10 mouse cellular contexts compared by ENCODE assay signal in genomic region chr14:60741033-60741432, GRCm38 (mm10). TPM values are rescaled to one million over a fixed set of nuclear protein-coding genes. Genes with fewer than 3 reads are reported as not detected.
DNase-seq lines count a peak whose midpoint lies in the region; ATAC-seq lines count a peak whose summit lies in the region.
"Had no signal": no experiment of that assay in that cellular context is flagged by ENCODE, and none has a peak within 500 bp of the region (broad histone marks: within the 10 kb centered on the region; RNA-seq: fewer than 3 reads in every experiment).

No protein-coding gene starts in this region.

- DNase-seq in embryonic facial prominence, embryonic 10.5 days (ENCODE audit: low spot score): no peak
- peak; percentile 37 for DNase-seq in left cerebral cortex, postnatal 4 days
- no peak for DNase-seq in left cerebral cortex, postnatal 14 days (ENCODE audit: low spot score in 2 of 2)
- no peak for DNase-seq in limb, embryonic 10.5 days (ENCODE audit: low spot score)
- no peak for DNase-seq in testis, postnatal 10 days (ENCODE audit: low spot score)
- DNase-seq in urinary bladder, postnatal 10 days (ENCODE audit: low spot score): no peak

- no peak overlapping the region for H3K4me3 ChIP-seq in embryonic facial prominence, embryonic 12.5 days
- no peak overlapping the region for H3K4me3 ChIP-seq in embryonic facial prominence, embryonic 10.5 days
- H3K4me3 ChIP-seq in embryonic facial prominence, embryonic 13.5 days: no peak overlapping the region
- H3K4me3 ChIP-seq in limb, embryonic 10.5 days: no peak overlapping the region
- H3K4me3 ChIP-seq: myocyte had no signal

- H3K4me1 ChIP-seq in embryonic facial prominence, embryonic 12.5 days: peaks cover 40% of the 10 kb centered on the region
- H3K4me1 ChIP-seq in embryonic facial prominence, embryonic 10.5 days: peaks cover 50% of the 10 kb centered on the region
- peaks cover 60% of the 10 kb centered on the region for H3K4me1 ChIP-seq in embryonic facial prominence, embryonic 13.5 days
- H3K4me1 ChIP-seq in limb, embryonic 10.5 days: peaks cover 62% of the 10 kb centered on the region

- ATAC-seq in embryonic facial prominence, embryonic 12.5 days (ENCODE audit: insufficient number of reproducible peaks, insufficient read depth, low FRiP score, low TSS enrichment): no peak
- no peak for ATAC-seq in embryonic facial prominence, embryonic 13.5 days (ENCODE audit: insufficient number of reproducible peaks, insufficient read depth, low FRiP score, low TSS enrichment, low read depth)

- no peaks in the 10 kb centered on the region for H3K27me3 ChIP-seq in embryonic facial prominence, embryonic 12.5 days
- no peaks in the 10 kb centered on the region for H3K27me3 ChIP-seq in embryonic facial prominence, embryonic 10.5 days (replicated peaks; ENCODE audit: low read depth, poor library complexity, severe bottlenecking)
- no peaks in the 10 kb centered on the region for H3K27me3 ChIP-seq in embryonic facial prominence, embryonic 13.5 days
- H3K27me3 ChIP-seq in limb, embryonic 10.5 days (ENCODE audit: low read depth, poor library complexity, severe bottlenecking): no peaks in the 10 kb centered on the region

- no peak overlapping the region for H3K4me2 ChIP-seq in embryonic facial prominence, embryonic 12.5 days (replicated peaks)
- no peak overlapping the region for H3K4me2 ChIP-seq in embryonic facial prominence, embryonic 13.5 days

- no peak overlapping the region for H3K9ac ChIP-seq in embryonic facial prominence, embryonic 12.5 days
- no peak overlapping the region for H3K9ac ChIP-seq in embryonic facial prominence, embryonic 13.5 days

- 70% methylated on average over 8 of the region's 8 CpGs for WGBS in embryonic facial prominence, embryonic 12.5 days
- WGBS in embryonic facial prominence, embryonic 10.5 days: 80% methylated on average over 8 of the region's 8 CpGs
- 69% methylated on average over 8 of the region's 8 CpGs for WGBS in embryonic facial prominence, embryonic 13.5 days
- WGBS in limb, embryonic 10.5 days: 74% methylated on average over 8 of the region's 8 CpGs

- intact Hi-C loops in left cerebral cortex, postnatal 4 days (cut with DNase I): no loop called here
- intact Hi-C loops in left cerebral cortex, postnatal 14 days (cut with DNase I): no loop called here

- peaks cover 5% of the 10 kb centered on the region; the same call in 1 of the 2 replicates for H3K36me3 ChIP-seq in embryonic facial prominence, embryonic 12.5 days
- H3K36me3 ChIP-seq in embryonic facial prominence, embryonic 10.5 days (replicated peaks): peaks cover 26% of the 10 kb centered on the region
- H3K36me3 ChIP-seq in embryonic facial prominence, embryonic 13.5 days: peaks cover 3% of the 10 kb centered on the region; the same call in 1 of the 2 replicates
- peaks cover under 1% of the 10 kb centered on the region; the same call in 1 of the 2 replicates for H3K36me3 ChIP-seq in limb, embryonic 10.5 days

- H3K9me3 ChIP-seq in embryonic facial prominence, embryonic 12.5 days: no peaks in the 10 kb centered on the region
- no peaks in the 10 kb centered on the region for H3K9me3 ChIP-seq in embryonic facial prominence, embryonic 10.5 days
- H3K9me3 ChIP-seq in embryonic facial prominence, embryonic 13.5 days: no peaks in the 10 kb centered on the region
- no peaks in the 10 kb centered on the region for H3K9me3 ChIP-seq in limb, embryonic 10.5 days (replicated peaks)

- H3K27ac ChIP-seq in embryonic facial prominence, embryonic 12.5 days: peak overlapping the region; percentile 54; the same call in 1 of the 2 replicates
- H3K27ac ChIP-seq in embryonic facial prominence, embryonic 10.5 days (replicated peaks): no peak overlapping the region
- peak overlapping the region; percentile 71 for H3K27ac ChIP-seq in embryonic facial prominence, embryonic 13.5 days
- peak overlapping the region; percentile 31; the same call in 1 of the 2 replicates for H3K27ac ChIP-seq in limb, embryonic 10.5 days

RNA-seq across cellular contexts. Expression of gene C1qtnf9, which starts 26.9 kb away (rescaled TPM):
- polyA plus RNA-seq in embryonic facial prominence, embryonic 12.5 days (2016; fragmentation: Nextera tagmentation; extraction: Ambion mirVana): 0.34 and 0.38 TPM in 2 replicates
- 0.15 and 0.18 TPM in 2 replicates for polyA plus RNA-seq in embryonic facial prominence, embryonic 10.5 days (2016; fragmentation: Nextera tagmentation; extraction: Ambion mirVana)
- total RNA-seq in left cerebral cortex, postnatal 4 days (2021): under 1 TPM in 1 of 2 experiments, not detected in 1; 0.20 TPM
- total RNA-seq in left cerebral cortex, postnatal 14 days (2021): under 1 TPM in 1 of 2 experiments, not detected in 1; 0.24 TPM
- polyA plus RNA-seq in embryonic facial prominence, embryonic 13.5 days (2015; fragmentation: Nextera tagmentation; extraction: Ambion mirVana): 0.80 and 1.0 TPM in 2 replicates
- 0.10 and 0.26 TPM in 2 replicates for polyA plus RNA-seq in limb, embryonic 10.5 days (2016; fragmentation: Nextera tagmentation; extraction: Ambion mirVana)
- total RNA-seq: common myeloid progenitor, adult 5-6 weeks had no signal
- polyA plus RNA-seq: myocyte had no signal

RNA-seq across cellular contexts. Expression of gene Mipep, which starts 43.3 kb away (rescaled TPM):
- 23.7 and 25.1 TPM in 2 replicates for polyA plus RNA-seq in embryonic facial prominence, embryonic 12.5 days (2016; fragmentation: Nextera tagmentation; extraction: Ambion mirVana)
- polyA plus RNA-seq in embryonic facial prominence, embryonic 10.5 days (2016; fragmentation: Nextera tagmentation; extraction: Ambion mirVana): 24.6 and 25.0 TPM in 2 replicates
- 10 to 100 TPM; 23.3 to 25.3 TPM for total RNA-seq in left cerebral cortex, postnatal 4 days (2021)
- 10 to 100 TPM; 23.7 to 24.9 TPM for total RNA-seq in left cerebral cortex, postnatal 14 days (2021)
- polyA plus RNA-seq in embryonic facial prominence, embryonic 13.5 days (2015; fragmentation: Nextera tagmentation; extraction: Ambion mirVana): 20.5 and 24.4 TPM in 2 replicates
- 24.0 and 25.1 TPM in 2 replicates for polyA plus RNA-seq in limb, embryonic 10.5 days (2016; fragmentation: Nextera tagmentation; extraction: Ambion mirVana)
